Mouse (Mus musculus): Measurements from ENCODE around the gene Zfp91. TPM values are rescaled to one million over a fixed set of nuclear protein-coding genes. Genes with fewer than 3 reads are reported as not detected.
"Not testable (repeated sequence)": the region's sequence is repeated elsewhere in the genome, so short reads cannot be mapped to it uniquely, and the experiment has no call there.

Zfp91 gene
- polyA plus RNA-seq, 1 experiment: 85.8 TPM

DNA sequence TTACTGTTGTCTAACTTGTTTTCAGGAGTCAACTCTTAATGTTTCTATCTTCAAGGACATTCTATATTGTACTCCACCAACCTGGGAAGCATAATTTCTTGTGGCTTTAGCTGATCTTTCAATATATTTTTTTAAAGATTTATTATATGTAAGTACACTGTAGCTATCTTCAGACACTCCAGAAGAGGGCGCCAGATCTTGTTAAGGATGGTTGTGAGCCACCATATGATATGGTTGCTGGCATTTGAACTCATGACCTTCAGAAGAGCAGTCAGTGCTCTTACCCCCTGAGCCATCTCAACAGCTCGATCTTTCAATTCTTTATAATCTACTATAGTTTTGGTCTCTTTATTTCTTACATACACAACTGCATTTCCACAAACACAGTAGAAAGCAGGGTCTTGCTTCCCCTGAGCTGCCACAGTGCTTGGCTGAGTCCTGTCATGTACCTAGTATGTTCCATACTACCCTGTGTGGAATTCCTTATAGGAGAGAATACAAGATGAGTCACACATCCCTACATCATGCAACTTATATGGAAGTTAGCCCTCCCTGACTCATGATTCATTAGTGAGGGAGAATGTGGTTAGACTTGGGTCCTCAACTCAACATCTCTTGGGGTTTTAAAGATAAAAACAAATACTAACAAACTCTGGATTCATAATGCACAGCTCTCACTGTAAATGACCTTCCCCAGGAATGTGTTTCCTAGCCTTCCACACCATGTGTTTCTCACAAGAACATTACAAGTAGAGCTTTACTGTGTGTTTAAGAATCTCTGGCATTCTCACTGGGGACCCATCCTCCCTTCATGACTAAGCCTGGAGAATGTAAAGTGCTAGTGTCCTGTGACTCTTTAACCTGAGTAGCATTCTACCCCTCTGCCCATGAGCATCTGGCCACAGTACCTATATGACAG is 33.5 kb downstream of the Zfp91 start:
- Histone ChIP-seq H3K27ac (ENCODE audit: insufficient read depth, low read length) (peak overlapping the region; percentile 94), H3K4me3 (ENCODE audit: insufficient read depth, low read length) (no peak overlapping the region), H3K4me1 (ENCODE audit: control insufficient read depth, insufficient read depth, low read length) (peaks cover 18% of the 10 kb centered on the region)
- TF ChIP-seq CTCF (IDR thresholded peaks at IDR 0.05; ENCODE audit: borderline replicate concordance, insufficient read depth, low read length): no peak
- TF ChIP-seq POLR2A (IDR thresholded peaks at IDR 0.05; ENCODE audit: low read depth, low read length): no peak

DNA sequence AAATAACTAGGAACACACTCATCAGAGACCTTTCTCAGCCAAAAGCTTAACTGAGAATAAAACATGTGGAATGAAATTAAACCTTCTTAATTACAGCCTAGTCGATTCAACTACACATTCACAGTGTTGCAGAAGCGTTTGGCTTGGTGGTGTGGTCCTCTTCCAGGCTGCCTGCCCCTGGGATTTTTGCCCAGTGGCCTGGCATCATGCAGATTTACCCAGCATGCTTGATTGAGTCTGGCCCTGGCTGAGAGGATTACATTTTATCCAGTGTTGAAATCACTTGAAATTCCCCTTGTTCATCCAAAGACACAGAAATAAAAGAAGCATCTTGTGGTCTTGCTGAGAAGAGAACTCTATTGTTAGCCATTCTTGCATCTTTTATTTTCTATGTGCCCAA is 36.3 kb downstream of the Zfp91 start:
- no peak overlapping the region for H3K27ac ChIP-seq (ENCODE audit: insufficient read depth, low read length)
- no peak overlapping the region for H3K4me3 ChIP-seq (ENCODE audit: insufficient read depth, low read length)
- TF ChIP-seq CTCF (IDR thresholded peaks at IDR 0.05; ENCODE audit: borderline replicate concordance, insufficient read depth, low read length): no peak
- TF ChIP-seq POLR2A (IDR thresholded peaks at IDR 0.05; ENCODE audit: low read depth, low read length): no peak
- peaks cover 15% of the 10 kb centered on the region for H3K4me1 ChIP-seq (ENCODE audit: control insufficient read depth, insufficient read depth, low read length)

DNA sequence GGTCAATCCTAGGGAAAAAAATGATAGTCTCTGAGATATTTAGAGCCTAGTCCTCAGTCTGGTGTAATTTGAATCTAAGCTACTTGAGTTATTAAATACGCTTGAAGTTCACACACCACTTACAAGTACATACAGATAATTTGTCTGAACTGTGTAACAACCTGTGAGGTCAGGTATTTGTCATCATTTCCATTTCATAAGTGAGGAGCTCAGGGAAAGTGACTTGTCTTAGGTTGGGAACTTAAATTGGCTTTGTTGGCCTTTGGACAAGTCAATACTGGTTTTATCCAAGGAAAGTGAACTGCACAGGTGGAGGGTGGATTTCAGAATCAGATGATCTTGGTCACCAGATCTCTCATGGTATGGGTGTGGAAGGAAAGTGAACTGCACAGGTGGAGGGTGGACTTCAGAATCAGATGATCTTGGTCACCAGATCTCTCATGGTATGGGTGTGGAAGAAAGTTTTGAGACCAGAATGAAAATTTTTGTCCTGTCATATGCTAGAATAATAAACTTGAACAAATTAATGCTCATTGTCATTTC is 36.9 kb downstream of the Zfp91 start:
- TF ChIP-seq CTCF (IDR thresholded peaks at IDR 0.05; ENCODE audit: borderline replicate concordance, insufficient read depth, low read length) (no peak), POLR2A (IDR thresholded peaks at IDR 0.05; ENCODE audit: low read depth, low read length) (no peak)
- Histone ChIP-seq H3K27ac (ENCODE audit: insufficient read depth, low read length) (no peak overlapping the region), H3K4me1 (ENCODE audit: control insufficient read depth, insufficient read depth, low read length) (peaks cover 14% of the 10 kb centered on the region), H3K4me3 (ENCODE audit: insufficient read depth, low read length) (no peak overlapping the region)

DNA sequence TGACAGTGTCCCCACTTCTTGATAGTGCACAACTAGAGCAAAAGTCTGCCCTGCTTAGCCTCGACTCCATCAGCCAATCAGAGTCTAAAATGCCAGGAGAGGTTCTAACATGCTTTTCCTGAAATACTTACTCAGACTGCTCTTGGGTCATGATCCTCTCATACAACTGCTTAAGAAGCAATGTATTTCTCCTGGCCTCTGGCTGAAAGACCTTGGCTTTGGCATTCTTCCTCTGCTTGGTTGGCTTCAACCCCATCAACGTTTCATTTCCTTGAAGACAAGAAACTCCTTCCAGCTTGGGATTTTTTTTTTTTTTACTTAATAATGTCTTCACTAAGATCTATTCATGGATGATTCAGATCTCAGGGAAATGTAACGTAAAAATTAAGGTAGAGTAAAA is 39.6 kb downstream of the Zfp91 start:
- Histone ChIP-seq H3K27ac (ENCODE audit: insufficient read depth, low read length) (no peak overlapping the region), H3K4me3 (ENCODE audit: insufficient read depth, low read length) (no peak overlapping the region), H3K4me1 (ENCODE audit: control insufficient read depth, insufficient read depth, low read length) (no peaks in the 10 kb centered on the region)
- TF ChIP-seq CTCF (IDR thresholded peaks at IDR 0.05; ENCODE audit: borderline replicate concordance, insufficient read depth, low read length) (no peak), POLR2A (IDR thresholded peaks at IDR 0.05; ENCODE audit: low read depth, low read length) (no peak)

DNA sequence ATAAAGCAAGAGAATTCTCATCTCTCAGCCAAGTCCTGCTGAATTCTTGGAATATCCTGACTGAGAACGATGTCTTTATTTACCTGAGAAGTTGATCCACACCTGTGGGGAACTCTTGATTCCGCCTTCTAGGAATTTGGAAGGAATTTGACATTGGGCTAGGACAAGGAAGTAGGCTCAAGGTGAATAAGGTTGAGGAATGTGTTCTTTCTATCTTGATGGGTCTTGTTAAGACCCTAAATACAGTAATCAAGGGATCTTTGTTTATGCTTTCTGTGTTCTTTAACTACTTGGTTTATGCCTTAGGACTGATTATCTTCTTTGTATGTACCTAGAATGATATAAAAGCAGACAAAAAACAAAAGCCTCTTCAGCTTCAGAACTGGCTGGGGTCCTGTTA is 64.0 kb downstream of the Zfp91 start:
- H3K4me3 ChIP-seq (ENCODE audit: insufficient read depth, low read length): no peak overlapping the region
- no peak overlapping the region for H3K27ac ChIP-seq (ENCODE audit: insufficient read depth, low read length)
- no peaks in the 10 kb centered on the region for H3K4me1 ChIP-seq (ENCODE audit: control insufficient read depth, insufficient read depth, low read length)
- TF ChIP-seq CTCF (IDR thresholded peaks at IDR 0.05; ENCODE audit: borderline replicate concordance, insufficient read depth, low read length): no peak
- TF ChIP-seq POLR2A (IDR thresholded peaks at IDR 0.05; ENCODE audit: low read depth, low read length): no peak

DNA sequence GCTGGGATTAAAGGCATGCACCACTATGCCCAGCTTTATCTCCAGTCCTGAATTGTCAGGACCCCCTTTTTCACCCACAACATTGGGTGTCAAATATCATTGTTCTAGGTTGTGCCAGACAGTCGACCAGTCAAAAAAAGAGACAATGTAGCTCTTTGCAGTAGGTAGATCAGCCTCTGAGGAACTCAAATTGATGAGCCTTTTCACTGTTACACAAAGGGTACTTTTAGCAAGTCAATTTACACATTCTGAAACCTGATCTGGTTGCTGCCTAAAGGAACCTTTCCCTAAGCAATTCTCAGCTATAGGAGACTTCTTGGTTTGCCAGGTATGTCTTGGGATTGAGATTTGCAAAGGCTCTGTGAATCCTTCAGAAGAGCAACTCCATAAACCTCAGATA is 64.9 kb downstream of the Zfp91 start:
- no peak overlapping the region for H3K27ac ChIP-seq (ENCODE audit: insufficient read depth, low read length)
- no peaks in the 10 kb centered on the region for H3K4me1 ChIP-seq (ENCODE audit: control insufficient read depth, insufficient read depth, low read length)
- H3K4me3 ChIP-seq (ENCODE audit: insufficient read depth, low read length): no peak overlapping the region
- TF ChIP-seq CTCF (IDR thresholded peaks at IDR 0.05; ENCODE audit: borderline replicate concordance, insufficient read depth, low read length): no peak
- no peak for TF ChIP-seq POLR2A (IDR thresholded peaks at IDR 0.05; ENCODE audit: low read depth, low read length)

DNA sequence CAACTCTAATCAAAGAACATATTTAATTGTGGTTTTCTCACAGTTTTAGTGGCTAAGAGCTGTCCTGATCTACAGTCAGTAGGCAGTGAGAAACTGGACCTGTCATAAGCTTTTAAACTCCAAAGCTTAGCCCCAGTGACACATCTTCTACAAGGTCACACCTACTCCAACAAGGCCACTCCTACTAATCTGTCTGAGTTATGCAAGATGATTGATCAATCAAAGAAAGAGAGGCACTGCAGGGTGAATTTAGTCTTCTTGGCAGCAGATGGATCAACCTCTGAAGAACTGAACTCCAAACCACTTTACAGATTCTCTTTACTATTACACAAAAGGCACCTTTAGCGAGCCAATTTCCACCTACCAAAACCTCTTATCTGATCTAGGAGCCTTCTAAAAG is 70.1 kb downstream of the Zfp91 start:
- H3K4me3 ChIP-seq (ENCODE audit: insufficient read depth, low read length): no peak overlapping the region
- no peak overlapping the region for H3K27ac ChIP-seq (ENCODE audit: insufficient read depth, low read length)
- TF ChIP-seq POLR2A (IDR thresholded peaks at IDR 0.05; ENCODE audit: low read depth, low read length): no peak
- TF ChIP-seq CTCF (IDR thresholded peaks at IDR 0.05; ENCODE audit: borderline replicate concordance, insufficient read depth, low read length): no peak
- no peaks in the 10 kb centered on the region for H3K4me1 ChIP-seq (ENCODE audit: control insufficient read depth, insufficient read depth, low read length)

DNA sequence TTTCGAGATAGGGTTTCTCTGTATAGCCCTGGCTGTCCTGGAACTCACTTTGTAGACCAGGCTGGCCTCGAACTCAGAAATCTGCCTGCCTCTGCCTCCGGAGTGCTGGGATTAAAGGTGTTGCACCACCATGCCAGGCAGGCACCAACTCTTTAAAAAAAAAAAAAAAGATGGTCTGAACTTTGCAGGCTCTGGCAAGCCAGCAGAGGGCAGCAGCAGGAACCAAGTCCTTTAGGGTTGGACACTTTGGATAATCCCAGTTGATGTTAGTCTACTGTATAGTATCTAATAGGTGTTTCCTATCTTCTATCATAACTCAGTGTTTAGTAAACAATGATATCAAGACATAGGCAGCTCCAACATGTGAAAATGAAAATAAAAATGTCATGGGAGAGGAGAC is 73.6 kb downstream of the Zfp91 start:
- no peak for TF ChIP-seq CTCF (IDR thresholded peaks at IDR 0.05; ENCODE audit: borderline replicate concordance, insufficient read depth, low read length)
- TF ChIP-seq POLR2A (IDR thresholded peaks at IDR 0.05; ENCODE audit: low read depth, low read length): no peak
- Histone ChIP-seq H3K27ac (ENCODE audit: insufficient read depth, low read length) (no peak overlapping the region), H3K4me3 (ENCODE audit: insufficient read depth, low read length) (no peak overlapping the region), H3K4me1 (ENCODE audit: control insufficient read depth, insufficient read depth, low read length) (no peaks in the 10 kb centered on the region)

DNA sequence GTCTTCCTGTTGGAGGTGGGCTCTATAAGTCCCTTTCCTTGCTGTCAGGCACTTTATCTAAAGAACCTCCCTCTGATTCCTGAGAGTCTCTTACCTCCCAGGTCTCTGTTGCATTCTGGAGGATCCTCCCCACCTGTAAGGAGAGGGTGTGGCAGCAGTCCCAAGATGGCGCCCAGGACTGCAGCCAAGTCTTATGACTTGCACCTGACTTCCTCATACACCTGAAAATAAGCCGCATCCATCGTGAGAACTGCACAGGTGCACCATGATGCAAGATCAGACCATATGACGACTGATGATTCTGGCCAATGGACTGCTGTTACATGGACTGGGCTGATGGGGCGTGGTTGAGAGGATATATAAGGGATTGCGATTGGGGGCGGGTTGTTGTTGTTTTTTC is 74.3 kb downstream of the Zfp91 start:
- H3K27ac ChIP-seq (ENCODE audit: insufficient read depth, low read length); H3K4me3 ChIP-seq (ENCODE audit: insufficient read depth, low read length); H3K4me1 ChIP-seq (ENCODE audit: control insufficient read depth, insufficient read depth, low read length): not testable (repeated sequence)

DNA sequence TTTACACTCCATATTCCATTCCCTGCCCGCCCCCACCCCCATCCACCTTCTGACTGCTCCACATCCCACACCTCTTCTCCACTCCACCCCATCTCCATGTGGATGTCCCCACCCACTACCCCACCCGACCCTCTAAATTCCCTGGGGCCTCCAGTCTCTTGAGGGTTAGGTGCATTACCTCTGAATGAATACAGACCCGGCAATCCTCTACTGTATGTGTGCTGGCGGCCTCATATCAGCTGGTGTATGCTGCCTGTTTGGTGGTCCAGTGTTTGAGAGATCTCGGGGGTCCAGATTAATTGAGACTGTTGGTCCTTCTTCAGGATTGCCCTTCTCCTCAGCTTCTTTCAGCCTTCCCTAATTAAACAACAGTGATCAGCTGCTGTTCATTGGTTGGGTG is 75.0 kb downstream of the Zfp91 start:
- not testable (repeated sequence) for H3K27ac ChIP-seq (ENCODE audit: insufficient read depth, low read length); H3K4me1 ChIP-seq (ENCODE audit: control insufficient read depth, insufficient read depth, low read length); H3K4me3 ChIP-seq (ENCODE audit: insufficient read depth, low read length)
